Mouse (Mus musculus) cortical plate, adult 2 months (tissue): Measurements from ENCODE around the gene Rnf166. TPM values are rescaled to one million over a fixed set of nuclear protein-coding genes. Genes with fewer than 3 reads are reported as not detected.

Experiments
- H3K27ac ChIP-seq: fragments of 200-500 bp; 2 replicates; pipeline ENCODE4 v1.5.1; 2012; ENCODE audit warnings: low read length, control low read depth, inconsistent platforms; ENCODE audit not compliant: insufficient read depth
- H3K4me1 ChIP-seq: fragments of 200-500 bp; 2 replicates; pipeline ENCODE4 v1.6.1; 2011; ENCODE audit warnings: low read length; ENCODE audit not compliant: control insufficient read depth, insufficient read depth
- H3K4me3 ChIP-seq: fragments of 200-500 bp; 2 replicates; pipeline ENCODE4 v1.5.1; 2011; ENCODE audit warnings: mild to moderate bottlenecking, low read length, control low read depth; ENCODE audit not compliant: insufficient read depth
- CTCF ChIP-seq: fragments of 200-500 bp; IDR thresholded peaks from 2 replicates; pipeline ENCODE4 v1.5.1; 2011; ENCODE audit warnings: mild to moderate bottlenecking, control low read depth, low read length; ENCODE audit not compliant: insufficient read depth; ENCODE audit errors: extremely low read depth
- POLR2A ChIP-seq: fragments of 200-500 bp; IDR thresholded peaks from 2 replicates; pipeline ENCODE4 v1.6.1; 2011; ENCODE audit warnings: mild to moderate bottlenecking, low read length, control low read depth; ENCODE audit not compliant: insufficient read depth; ENCODE audit errors: extremely low read depth
- polyA plus RNA-seq: library from polyadenylated mRNA; depleted of rRNA; stranded (reverse); fragments of >200 nt; gene quantifications from 2 replicates; pipeline ENCODE4 v1.2.3, GENCODE M21; 2012; rRNA removed

The Rnf166 gene
- polyA plus RNA-seq: 68.2 and 76.8 TPM in 2 replicates

GRCm38 (mm10) chr8:122475580-122476320, at the start of gene Rnf166, which contains the start of gene Ctu2:
Rnf166 (minus strand) TSS chr8:122476064.
Ctu2 (plus strand) TSS chr8:122476143.
- H3K27ac ChIP-seq: peak within 1 kb of the TSS; percentile 93
- TF ChIP-seq CTCF (no peak), POLR2A (0 out of 2 replicates have a peak, but pooled peaks have one; percentile 26)
- peak within 1 kb of the TSS; percentile 76 for H3K4me3 ChIP-seq
- H3K4me1 ChIP-seq: peaks cover 6% of the 10 kb centered on the region

DNA sequence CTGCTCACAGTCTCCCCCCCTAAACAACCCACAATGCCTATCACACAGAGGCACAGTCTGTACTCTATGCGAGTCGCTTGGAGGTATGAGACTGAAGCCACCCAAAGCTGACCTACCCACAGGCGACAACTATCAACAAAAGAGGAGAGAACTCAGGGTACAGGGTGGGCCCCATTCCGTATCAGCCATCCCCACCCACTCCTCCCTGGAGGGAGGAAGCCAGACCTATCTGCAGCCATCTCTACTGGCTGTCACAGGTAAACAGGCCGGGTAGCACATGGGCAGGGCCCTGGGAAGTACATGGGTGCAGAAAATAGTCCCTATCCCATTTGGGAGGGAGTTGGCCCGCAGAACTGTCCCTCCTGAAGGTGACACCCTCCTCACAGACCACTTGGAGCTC, 49.1 kb upstream of the Rnf166 start:
- H3K4me1 ChIP-seq: 0 out of 2 replicates have a peak, but pooled peaks cover 1% of the 10 kb centered on the region
- TF ChIP-seq POLR2A: no peak
- TF ChIP-seq CTCF: no peak
- H3K27ac ChIP-seq: no peak overlapping the region
- H3K4me3 ChIP-seq: no peak overlapping the region

DNA sequence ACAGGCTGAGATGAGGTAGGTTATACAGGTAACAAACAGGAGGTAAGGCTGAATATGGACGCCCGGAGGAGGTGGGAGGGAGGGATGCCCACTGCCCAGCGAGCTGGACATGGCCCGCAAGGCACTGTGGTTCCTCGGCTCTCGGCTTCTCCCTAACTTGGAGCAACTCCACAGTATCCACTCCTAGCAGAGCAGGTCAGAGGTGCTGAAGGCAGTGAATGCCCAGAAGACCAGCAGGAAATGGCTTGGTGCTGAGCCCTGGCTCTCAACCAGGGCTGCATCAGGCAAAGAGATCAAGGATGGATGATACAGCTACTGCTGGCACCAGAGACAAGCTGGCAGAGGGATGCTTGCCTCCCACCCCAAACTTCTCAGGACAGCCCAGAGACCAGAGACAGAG, 48.6 kb upstream of the Rnf166 start:
- TF ChIP-seq POLR2A (no peak), CTCF (no peak)
- Histone ChIP-seq H3K4me3 (no peak overlapping the region), H3K4me1 (0 out of 2 replicates have a peak, but pooled peaks cover 1% of the 10 kb centered on the region), H3K27ac (no peak overlapping the region)

GRCm38 (mm10) chr8:122523652-122524360, 47.9 kb upstream of the Rnf166 start:
- no peak overlapping the region for H3K27ac ChIP-seq

GRCm38 (mm10) chr8:122522796-122523651, 47.2 kb upstream of the Rnf166 start:
- Histone ChIP-seq H3K4me3 (no peak overlapping the region), H3K4me1 (0 out of 2 replicates have a peak, but pooled peaks cover 1% of the 10 kb centered on the region), H3K27ac (no peak overlapping the region)
- TF ChIP-seq POLR2A (no peak), CTCF (no peak)

More at GRCm38 (mm10) chr8:122523652-122524360, 47.9 kb upstream of the Rnf166 start:
- Histone ChIP-seq H3K4me1 (0 out of 2 replicates have a peak, but pooled peaks cover 1% of the 10 kb centered on the region), H3K4me3 (no peak overlapping the region)
- TF ChIP-seq POLR2A: no peak
- no peak for TF ChIP-seq CTCF

- no peak overlapping the region for H3K27ac ChIP-seq
Measured at GRCm38 (mm10) chr8:122520611-122521010, 44.7 kb upstream of the Rnf166 start.

DNA sequence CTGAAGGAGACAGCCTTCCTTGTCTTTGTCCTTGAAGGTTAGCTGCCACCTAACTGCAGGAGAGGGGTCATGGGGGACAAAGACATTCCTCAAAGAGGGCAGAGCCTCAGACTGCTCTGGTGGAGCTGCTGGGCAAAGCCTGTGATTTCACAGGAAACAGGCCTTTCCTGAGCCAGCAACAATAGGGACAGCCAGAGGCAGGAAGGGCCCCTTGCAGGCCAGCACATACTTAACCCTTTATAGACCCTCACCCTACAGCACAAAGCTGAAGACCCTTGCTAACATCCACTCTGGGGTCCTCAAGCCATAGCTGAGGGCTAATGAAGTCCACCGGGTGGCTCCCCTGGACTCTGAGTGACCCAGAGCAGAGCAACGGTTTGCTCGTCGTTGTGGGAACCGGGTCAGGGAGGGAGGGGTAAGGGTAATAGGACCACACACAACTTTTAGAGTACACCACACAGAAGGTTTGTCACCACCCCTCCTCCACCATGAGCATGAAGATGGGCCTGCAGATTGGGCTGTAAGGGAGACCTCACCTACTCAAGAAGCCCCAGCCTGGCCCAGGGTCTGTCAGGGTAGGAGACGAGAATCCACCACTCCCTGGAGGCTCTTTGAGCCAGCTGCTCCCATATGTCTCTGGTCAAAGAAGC, 41.8 kb upstream of the Rnf166 start:
- Histone ChIP-seq H3K4me1 (no peaks in the 10 kb centered on the region), H3K4me3 (no peak overlapping the region), H3K27ac (peak overlapping the region; percentile 53)
- TF ChIP-seq CTCF: no peak
- no peak for TF ChIP-seq POLR2A

More at GRCm38 (mm10) chr8:122520611-122521010, 44.7 kb upstream of the Rnf166 start:
- no peak for TF ChIP-seq CTCF
- TF ChIP-seq POLR2A: no peak
- Histone ChIP-seq H3K4me3 (no peak overlapping the region), H3K4me1 (0 out of 2 replicates have a peak, but pooled peaks cover 1% of the 10 kb centered on the region)

DNA sequence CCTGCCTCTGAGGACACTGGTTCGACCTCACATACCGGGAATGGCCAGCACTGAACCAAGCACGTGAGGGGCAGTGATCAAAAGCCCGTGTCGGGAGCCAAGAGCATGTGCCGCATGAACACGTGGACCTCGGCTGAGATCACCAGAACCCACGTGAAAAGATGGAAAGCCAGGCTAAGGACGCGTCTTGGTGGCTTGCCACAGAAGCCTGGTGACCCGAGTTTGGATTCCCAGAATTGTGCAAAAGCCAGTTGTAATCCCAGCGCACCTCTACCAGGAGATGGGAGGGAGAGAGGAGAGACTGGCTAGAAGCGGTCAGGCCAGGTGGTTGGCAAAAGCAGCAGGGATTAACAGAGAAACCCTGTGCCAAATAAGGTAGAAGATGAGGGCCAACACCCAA, 39.8 kb upstream of the Rnf166 start:
- H3K4me3 ChIP-seq: no peak overlapping the region
- TF ChIP-seq POLR2A (no peak), CTCF (no peak)
- no peaks in the 10 kb centered on the region for H3K4me1 ChIP-seq
- H3K27ac ChIP-seq: no peak overlapping the region
